Mouse (Mus musculus) monocyte, adult 5-6 weeks (primary cell): ENCODE results near the gene Tnr. TPM values are rescaled to one million over a fixed set of nuclear protein-coding genes. Genes with fewer than 3 reads are reported as not detected.
"Not testable (repeated sequence)": the region's sequence is repeated elsewhere in the genome, so short reads cannot be mapped to it uniquely, and the experiment has no call there.

ENCODE experiments used
- ATAC-seq: fragments of 153-309, 156-312 bp; replicated peaks from 2 replicates; pipeline ENCODE4 v1.8.0; 2017; ENCODE audit warnings: mild to moderate bottlenecking; ENCODE audit not compliant: low TSS enrichment, insufficient number of reproducible peaks, severe bottlenecking, poor library complexity, low FRiP score
- total RNA-seq: library from RNA; stranded (forward); fragments of 200-1000, 200-491, 200-594 nt; gene quantifications from 3 replicates; pipeline ENCODE4 v1.2.3, GENCODE M21; 2017

The Tnr gene
- total RNA-seq, 1 experiment from 2014 or later = not detected

GRCm38 (mm10) chr1:159963351-159963750 lies 439.8 kb downstream of the Tnr start:
- no peak for ATAC-seq

DNA sequence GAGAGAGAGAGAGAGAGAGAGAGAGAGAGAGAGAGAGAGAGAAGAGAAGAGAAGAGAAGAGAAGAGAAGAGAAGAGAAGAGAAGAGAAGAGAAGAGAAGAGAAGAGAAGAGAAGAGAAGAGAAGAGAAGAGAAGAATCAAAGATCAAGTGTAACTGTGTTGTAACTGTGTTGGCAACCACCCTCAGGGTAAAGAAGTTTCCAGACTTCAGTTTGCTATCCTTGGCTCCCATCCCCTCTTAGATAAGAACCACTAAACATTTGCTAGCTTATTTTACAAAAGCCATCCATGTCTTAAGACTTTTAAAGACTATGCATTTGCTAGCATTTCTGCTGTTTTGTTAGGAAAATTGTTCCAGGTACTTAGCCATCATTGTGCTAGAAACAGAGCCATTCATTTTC lies 442.7 kb downstream of the Tnr start:
- ATAC-seq = not testable (repeated sequence)

DNA sequence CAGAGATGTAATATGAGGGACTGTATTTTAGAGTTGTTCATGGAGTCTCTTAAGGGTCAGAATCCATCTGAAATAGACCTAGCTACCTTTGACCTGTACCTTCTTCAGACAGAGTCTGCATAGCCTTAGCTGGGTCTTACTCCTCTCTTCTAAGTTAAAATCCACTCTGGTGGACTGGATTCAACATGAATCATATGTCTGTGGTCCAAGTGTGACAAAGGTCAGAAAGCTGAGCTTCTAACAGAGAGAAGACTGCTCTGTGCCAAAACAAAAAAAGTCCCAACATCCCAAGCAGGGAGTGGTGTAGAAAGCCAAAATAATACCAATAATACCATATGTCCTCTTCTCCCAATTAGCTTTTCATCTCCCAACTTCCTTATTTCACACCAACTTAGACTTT lies 444.8 kb downstream of the Tnr start:
- ATAC-seq = no peak

DNA sequence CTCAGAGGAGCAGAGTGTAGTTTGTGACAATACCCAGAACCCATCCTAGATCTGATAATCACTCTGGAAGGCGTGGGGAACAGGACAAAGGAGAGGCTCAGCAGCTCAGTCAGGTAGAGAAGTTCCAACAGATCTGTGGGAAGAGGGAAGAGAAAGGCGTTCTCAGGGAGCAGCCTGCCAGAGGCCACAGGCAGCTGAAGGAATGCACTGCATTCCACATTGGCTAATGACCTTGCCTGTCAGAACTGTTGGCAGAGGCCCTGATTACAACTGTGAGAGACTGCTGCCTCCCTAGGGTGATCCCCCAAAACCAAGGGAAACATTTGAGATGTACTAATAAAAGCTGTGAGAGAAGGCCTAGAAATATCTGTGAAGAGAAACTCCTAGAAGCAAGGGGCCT lies 454.2 kb downstream of the Tnr start:
- no peak for ATAC-seq

DNA sequence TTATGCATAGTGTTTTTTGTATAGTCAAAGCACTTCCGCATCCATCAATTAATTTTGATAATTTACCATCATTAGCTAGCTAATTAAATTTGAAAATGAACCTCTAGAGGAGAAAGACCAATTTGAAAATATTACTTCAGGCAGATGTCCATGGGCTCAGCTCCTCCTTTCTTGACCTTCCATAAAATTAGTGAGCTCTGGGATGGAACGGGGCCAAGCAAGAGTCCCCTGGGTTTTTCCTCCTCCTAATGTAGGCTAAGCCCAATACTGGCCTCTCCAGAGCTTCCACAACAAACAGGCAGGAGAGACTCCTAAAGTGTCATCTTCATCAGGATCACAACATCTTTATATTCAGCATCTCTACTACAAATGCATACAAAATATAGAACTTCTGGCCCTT lies 455.5 kb downstream of the Tnr start:
- no peak for ATAC-seq

GRCm38 (mm10) chr1:159980355-159980754 lies 456.8 kb downstream of the Tnr start:
- no peak for ATAC-seq
